23 mouse cellular contexts compared by ENCODE assay signal in genomic region chr7:78459021-78459420, GRCm38 (mm10).
"Had no signal": no experiment of that assay in that cellular context is flagged by ENCODE, and none has a peak within 500 bp of the region (broad histone marks: within the 10 kb centered on the region; RNA-seq: fewer than 3 reads in every experiment).

No protein-coding gene starts in this region.

- H3K36me3 ChIP-seq: kidney, embryonic 15.5 days; limb, embryonic 13.5 days; limb, embryonic 15.5 days; liver, embryonic 12.5 days had no signal

- H3K4me3 ChIP-seq: forebrain, embryonic 15.5 days; hindbrain, embryonic 13.5 days; hindbrain, embryonic 15.5 days; kidney, embryonic 15.5 days; limb, embryonic 13.5 days; limb, embryonic 15.5 days; liver, embryonic 12.5 days had no signal

- H3K9ac ChIP-seq: forebrain, embryonic 15.5 days; forebrain, postnatal 0 days; hindbrain, embryonic 13.5 days; hindbrain, embryonic 15.5 days; kidney, embryonic 15.5 days; limb, embryonic 13.5 days; limb, embryonic 15.5 days; liver, embryonic 12.5 days; liver, embryonic 14.5 days had no signal

- H3K27me3 ChIP-seq: forebrain, embryonic 15.5 days; hindbrain, embryonic 13.5 days; hindbrain, embryonic 15.5 days; kidney, embryonic 15.5 days; limb, embryonic 13.5 days; limb, embryonic 15.5 days; liver, embryonic 12.5 days had no signal

- ATAC-seq: forebrain, embryonic 15.5 days; forebrain, postnatal 0 days; hindbrain, postnatal 0 days; intestine, embryonic 16.5 days; liver, embryonic 12.5 days had no signal

- DNase-seq: forebrain, postnatal 0 days; gastrocnemius, postnatal 10 days; gastrocnemius, postnatal 25 days; kidney, adult 11 months; kidney, adult 2 months; kidney, adult 9 months; kidney, postnatal 14 days; kidney, postnatal 36 days; layer of hippocampus, adult 9-11 months; layer of hippocampus, postnatal 36 days; left cerebral cortex, postnatal 4 days; lung, adult 18-20 months had no signal

- H3K4me2 ChIP-seq: forebrain, embryonic 15.5 days; hindbrain, embryonic 13.5 days; hindbrain, embryonic 15.5 days; kidney, embryonic 15.5 days; limb, embryonic 13.5 days; limb, embryonic 15.5 days; liver, embryonic 12.5 days had no signal

- H3K27ac ChIP-seq: forebrain, embryonic 15.5 days; hindbrain, embryonic 13.5 days; hindbrain, embryonic 15.5 days; hindbrain, postnatal 0 days; kidney, embryonic 15.5 days; kidney, postnatal 0 days; limb, embryonic 13.5 days; limb, embryonic 15.5 days; liver, embryonic 12.5 days; liver, embryonic 14.5 days had no signal

- H3K9me3 ChIP-seq: forebrain, embryonic 15.5 days; hindbrain, embryonic 13.5 days; hindbrain, embryonic 15.5 days; kidney, embryonic 15.5 days; limb, embryonic 13.5 days; limb, embryonic 15.5 days had no signal

- H3K4me1 ChIP-seq: forebrain, embryonic 15.5 days; hindbrain, embryonic 13.5 days; hindbrain, embryonic 15.5 days; kidney, embryonic 15.5 days; limb, embryonic 13.5 days; limb, embryonic 15.5 days; liver, embryonic 12.5 days had no signal
